Mouse (Mus musculus): ENCODE data around the gene Sec1.
"Not testable (repeated sequence)": the region's sequence is repeated elsewhere in the genome, so short reads cannot be mapped to it uniquely, and the experiment has no call there.

Sec1 gene

DNA sequence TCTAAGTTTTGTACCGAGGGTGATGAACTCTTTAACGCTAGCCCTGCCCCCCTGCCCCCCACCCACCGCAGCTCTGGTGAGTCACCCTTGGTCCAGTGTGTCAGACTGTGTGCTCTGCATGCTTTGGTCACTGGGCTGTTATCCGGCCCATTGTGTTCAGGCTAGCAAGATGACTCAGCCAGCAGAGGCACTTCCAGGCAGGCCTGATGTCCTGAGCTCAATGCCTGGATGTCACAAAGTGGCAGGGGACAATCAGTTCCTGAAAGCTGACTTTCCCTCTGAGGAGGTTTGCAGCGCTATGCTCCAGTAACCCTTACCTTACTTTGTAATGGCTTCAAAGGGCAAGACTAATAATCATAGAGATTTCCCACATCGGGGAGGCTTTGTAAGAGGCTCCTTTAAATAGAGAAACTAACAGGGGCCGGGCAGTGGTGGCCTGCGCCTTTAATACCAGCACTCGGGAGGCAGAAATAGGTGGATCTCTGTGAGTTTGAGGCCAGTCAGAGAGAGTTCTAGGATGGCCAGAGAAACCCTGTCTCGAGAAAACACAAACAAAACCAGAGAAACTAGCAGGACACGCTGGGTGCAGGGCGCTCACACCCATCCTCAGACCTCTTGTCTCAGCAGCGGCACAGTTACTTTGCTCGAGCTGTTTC is 14.1 kb downstream of the Sec1 start:
- DNase-seq (ENCODE audit: low spot score): peak; percentile 39

DNA sequence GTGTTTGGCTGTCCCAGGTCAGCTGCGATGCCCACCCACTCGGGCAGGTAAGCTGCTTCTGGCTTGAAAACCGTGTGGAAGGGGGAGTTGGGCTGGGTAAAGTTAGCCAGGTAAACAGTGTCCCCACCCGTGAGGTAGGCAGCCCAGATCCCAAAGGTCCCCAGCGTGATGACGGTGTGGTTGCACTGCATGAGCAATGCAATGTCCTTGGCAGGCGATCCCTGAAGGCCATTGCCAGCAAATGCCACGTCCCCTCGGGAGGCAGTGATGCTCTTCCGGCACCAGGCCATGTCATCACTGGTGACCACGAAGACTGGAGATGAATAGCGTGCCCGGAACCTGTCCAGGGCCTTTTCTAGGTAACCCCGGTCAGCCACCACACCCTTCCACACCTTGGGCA is 15.7 kb downstream of the Sec1 start:
- DNase-seq (ENCODE audit: low spot score): no peak

DNA sequence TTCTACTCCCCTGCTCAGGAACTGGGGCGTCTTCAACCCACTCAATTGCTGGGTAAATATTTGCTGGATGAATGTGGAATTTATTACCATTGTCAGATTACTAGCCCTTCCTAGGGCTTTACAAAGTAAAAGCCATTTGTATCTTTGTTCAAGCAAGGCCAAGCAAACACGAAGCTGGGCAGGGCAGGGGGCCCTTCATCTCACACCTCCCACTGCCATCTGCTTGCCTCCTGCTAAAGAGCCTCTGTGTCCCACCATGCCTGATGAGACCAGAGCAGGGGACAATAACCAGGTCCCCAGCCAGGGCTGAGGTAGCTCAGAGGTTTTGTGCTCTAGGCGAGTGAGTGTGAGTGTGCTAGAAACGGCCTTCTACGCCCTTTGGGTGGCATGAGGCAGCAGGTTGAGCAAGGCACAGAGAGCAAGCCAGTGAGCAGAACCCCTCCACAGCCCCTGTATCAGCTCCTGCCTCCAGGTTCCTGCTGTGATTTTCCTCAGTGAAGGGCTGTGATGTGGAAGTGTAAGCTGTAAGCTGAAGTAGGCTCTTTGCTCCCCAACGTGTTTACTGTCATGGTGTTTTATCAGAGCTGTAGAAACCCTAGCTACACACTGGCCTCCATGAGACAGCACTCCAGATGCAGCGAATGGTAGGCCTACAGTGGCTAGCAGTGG is 16.4 kb downstream of the Sec1 start:
- no peak for DNase-seq (ENCODE audit: low spot score)

- DNase-seq (ENCODE audit: low spot score): no peak
Observed at GRCm38 (mm10) chr7:45668921-45669320, 25.3 kb downstream of the Sec1 start.

GRCm38 (mm10) chr7:45667761-45668160 is 26.4 kb downstream of the Sec1 start:
- no peak for DNase-seq (ENCODE audit: low spot score)

- DNase-seq (ENCODE audit: low spot score): no peak
Observed at GRCm38 (mm10) chr7:45666161-45666560, 28.0 kb downstream of the Sec1 start, which contains the start of gene Fut2. TSS of gene Fut2 (minus strand) at chr7:45666394.

DNA sequence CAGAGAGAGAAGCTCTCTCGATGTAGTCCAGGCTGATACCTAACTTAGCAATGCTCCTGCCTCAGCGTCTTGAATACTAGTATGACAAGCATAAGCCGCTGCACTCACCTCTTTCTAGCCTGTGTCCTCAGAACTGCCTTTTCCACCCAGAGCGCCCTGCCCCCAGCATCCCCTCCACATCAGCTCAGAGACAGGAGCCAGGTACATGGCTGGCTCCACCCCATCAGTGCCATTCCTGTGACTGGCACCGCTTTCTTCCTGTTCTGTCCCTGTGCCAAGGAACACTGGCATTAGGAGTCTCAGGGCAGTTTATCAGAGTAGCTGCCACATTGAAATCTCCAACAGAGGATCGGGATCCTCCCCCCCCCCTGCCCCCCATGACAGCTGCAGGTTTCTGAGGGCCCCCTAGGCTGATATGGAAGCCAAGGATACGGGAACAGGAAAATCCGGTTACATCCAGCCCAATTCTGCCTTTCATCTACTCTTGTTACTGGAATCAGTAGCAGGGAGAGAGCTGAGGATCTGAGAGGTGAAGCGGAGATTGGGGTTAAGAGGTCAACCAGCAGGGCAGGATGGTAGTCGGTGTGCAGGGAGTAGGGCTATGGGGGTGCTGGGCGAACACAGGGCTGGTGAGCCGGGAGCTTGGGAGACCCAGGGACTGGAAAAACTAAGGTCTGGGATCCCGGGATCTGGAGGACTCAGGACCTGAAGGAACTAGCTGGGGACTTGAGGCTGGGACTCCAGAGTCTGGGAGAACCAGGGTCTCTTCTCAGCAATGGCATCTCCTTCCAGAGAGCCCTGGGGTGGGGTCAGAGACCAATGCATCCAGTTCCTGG is 28.7 kb downstream of the Sec1 start:
- no peak for DNase-seq (ENCODE audit: low spot score)

GRCm38 (mm10) chr7:45661702-45662101 is 32.5 kb downstream of the Sec1 start:
- DNase-seq (ENCODE audit: low spot score): not testable (repeated sequence)

DNA sequence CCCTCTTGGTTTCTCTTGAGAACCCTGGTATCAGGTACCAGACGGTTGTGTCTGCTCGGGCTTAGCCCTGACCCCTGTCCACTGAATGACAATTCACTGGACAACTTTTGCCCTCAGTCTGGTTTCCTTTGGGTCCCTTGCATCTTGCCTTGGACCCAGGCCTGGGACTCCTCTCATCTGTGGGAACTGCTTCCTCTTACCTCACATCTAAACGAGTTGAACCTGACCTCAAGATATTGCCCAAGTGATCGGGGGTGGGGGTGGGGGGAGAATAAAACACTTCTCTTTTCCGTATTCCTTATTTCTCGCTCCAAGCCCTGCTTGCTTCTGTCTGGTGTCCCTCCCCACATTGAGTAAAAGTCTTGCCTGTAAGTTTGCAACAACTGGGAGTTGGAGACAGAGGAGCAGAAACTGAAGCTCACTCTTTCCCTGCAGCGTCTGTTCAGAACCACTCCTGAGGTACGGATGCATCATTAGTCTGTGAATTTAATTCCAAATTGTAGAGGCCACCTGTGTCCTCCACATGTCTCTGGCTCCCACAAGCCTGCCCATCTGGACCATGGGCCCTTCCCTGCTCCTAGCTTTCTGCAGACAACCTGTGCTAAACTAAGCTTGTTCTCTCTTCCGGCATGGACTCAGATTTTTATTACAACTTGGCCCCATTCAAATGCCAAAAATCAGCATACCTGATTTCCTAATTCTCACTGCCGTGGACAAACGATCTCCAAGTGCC is 33.3 kb downstream of the Sec1 start:
- no peak for DNase-seq (ENCODE audit: low spot score)

GRCm38 (mm10) chr7:45654424-45655047 is 39.7 kb downstream of the Sec1 start:
- DNase-seq (ENCODE audit: low spot score): peak; percentile 72

GRCm38 (mm10) chr7:45650484-45650883 is 43.7 kb downstream of the Sec1 start:
- not testable (repeated sequence) for DNase-seq (ENCODE audit: low spot score)

- no peak for DNase-seq (ENCODE audit: low spot score)
Observed at GRCm38 (mm10) chr7:45649351-45649750, 44.9 kb downstream of the Sec1 start.

DNA sequence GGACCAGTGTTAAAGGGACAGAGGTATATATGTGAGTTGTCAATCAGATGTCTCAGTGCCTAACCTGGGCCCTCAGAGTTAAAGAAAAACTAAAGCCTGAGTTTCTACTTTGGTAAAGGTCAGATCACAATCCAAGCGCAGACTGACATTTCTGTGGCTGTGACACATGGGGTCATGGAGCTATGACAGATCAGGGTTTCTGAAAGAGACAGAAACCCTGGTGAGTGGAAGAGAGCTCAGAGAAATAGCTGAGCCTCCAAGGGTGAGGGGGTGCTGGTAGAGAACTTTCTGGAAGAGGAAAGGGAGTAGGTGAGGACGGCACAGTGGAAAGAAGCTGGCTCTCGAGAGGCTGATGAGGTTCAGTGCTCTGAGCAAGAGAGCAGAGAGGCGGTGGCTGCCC is 47.5 kb downstream of the Sec1 start:
- DNase-seq (ENCODE audit: low spot score): no peak

DNA sequence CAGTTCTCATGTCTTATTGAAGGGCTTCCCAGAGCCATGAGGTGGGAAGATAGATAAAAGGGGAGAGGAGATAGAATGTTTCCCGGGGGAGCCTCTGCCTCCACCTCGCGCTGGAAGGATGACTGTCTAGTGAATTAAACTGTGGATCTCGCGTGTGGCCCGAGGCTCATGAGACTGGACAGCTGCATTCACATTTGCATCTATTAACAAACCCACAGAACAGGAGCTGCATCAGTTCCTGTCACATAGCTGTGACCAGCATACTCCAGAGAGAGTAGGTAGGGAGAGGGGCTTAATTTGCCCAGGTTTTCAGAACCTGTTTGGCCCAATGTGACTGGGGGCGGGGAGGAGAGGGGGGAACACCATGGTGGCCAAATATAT is 48.6 kb downstream of the Sec1 start:
- no peak for DNase-seq (ENCODE audit: low spot score)

DNA sequence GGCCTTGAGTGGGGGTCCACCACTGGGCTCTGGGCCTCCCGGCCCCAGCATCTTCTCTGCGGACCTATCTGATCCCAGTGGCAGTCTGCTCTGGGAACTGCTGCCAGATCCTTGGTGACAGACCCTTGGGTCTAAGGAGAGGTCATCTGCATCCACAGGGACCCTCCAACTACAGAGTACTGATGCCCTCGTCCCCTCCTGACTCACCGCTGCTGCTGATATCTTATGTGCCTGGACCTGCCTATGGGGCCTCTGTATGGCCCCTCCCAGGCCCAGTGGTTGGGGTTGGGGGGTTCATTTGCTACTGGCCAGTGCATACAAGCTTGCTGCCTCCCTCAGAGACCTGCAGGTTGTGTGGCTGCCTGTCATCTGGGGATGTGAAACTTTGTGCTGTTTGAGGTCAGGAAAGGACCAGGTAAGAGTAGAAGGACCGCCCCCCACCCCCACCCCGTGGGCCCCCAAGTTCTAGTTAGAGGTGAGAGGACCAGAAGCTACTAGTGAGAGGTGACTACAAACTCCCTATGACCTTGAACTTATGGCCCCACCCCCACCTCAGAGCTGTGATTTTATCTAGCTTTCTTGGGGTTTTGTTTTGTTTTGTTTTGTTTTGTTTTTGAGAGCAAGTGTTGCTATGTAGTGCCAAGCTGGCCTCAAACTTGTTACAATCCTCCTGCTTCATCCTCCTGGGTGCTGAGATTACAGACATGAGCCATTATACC is 49.2 kb downstream of the Sec1 start:
- DNase-seq (ENCODE audit: low spot score): no peak

- DNase-seq (ENCODE audit: low spot score): peak; percentile 68
Observed at GRCm38 (mm10) chr7:45644183-45644582, 50.0 kb downstream of the Sec1 start.

- DNase-seq (ENCODE audit: low spot score): peak; percentile 97
Observed at GRCm38 (mm10) chr7:45643441-45644178, 50.6 kb downstream of the Sec1 start.

GRCm38 (mm10) chr7:45642503-45643255 is 51.5 kb downstream of the Sec1 start:
- no peak for DNase-seq (ENCODE audit: low spot score)

DNA sequence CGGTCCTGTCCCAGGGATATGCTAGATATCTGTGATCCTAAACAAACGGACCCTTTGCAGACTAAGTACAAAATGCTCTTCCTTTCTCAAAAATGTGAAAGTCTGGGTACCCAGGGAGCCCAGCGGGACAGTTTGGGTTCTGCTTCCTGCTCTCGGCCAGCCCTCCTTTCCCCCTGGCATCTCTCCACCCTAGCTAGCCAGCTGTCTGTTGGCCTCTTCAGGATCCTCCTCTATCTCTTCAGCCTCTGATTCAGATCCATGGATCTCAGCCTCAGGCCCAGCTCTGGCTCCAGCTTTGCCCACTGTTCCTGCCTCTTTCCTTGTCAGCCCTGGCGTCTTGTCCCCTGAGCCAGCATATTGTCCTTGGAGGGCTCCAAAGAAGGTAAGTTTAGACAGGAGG is 52.1 kb downstream of the Sec1 start:
- no peak for DNase-seq (ENCODE audit: low spot score)
